Mouse (Mus musculus) bone marrow macrophage, adult 2 months (primary cell): ENCODE results near the gene Btbd10.

Experiments used
- CTCF ChIP-seq: IDR thresholded peaks from 2 replicates; pipeline ENCODE4 v1.5.1; 2012; ENCODE audit warnings: low read depth, mild to moderate bottlenecking, low read length, moderate library complexity
- POLR2A ChIP-seq: IDR thresholded peaks from 2 replicates; pipeline ENCODE4 v1.6.1; 2012; ENCODE audit warnings: mild to moderate bottlenecking, low read depth, low read length, borderline replicate concordance

DNA sequence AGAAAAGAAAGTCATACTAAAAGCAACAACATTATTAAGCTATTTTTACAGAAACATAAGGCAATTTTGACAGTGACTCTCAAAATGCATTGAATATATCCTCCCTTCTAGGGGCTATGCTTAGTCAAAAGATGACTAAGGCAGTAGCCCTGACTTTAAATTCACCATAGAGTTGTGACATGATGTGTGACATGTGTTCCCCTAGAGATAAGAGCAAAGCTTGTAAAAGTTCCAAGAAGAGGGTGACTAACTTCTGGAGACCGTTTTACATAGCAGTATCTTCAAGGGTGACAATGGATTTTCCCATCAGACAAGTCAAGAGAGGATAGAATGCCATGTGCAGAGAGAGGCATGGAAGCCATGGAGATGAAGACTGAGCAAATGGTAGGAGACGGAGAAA is 22.4 kb upstream of the Btbd10 start:
- TF ChIP-seq CTCF (no peak), POLR2A (no peak)
